Mouse (Mus musculus) heart, adult 2 months (tissue): ENCODE results near the gene Ttn.

Source experiments
- CTCF ChIP-seq: fragments of 200-600 bp; IDR thresholded peaks from 2 replicates; pipeline ENCODE4 v1.8.1; 2022; ENCODE audit warnings: antibody characterized with exemption, mild to moderate bottlenecking, moderate library complexity
- EP300 ChIP-seq: fragments of 200-500 bp; IDR thresholded peaks from 2 replicates; pipeline ENCODE4 v1.6.1; 2011; ENCODE audit warnings: low read depth, low read length, control low read depth; ENCODE audit not compliant: insufficient read depth
- POLR2A ChIP-seq: fragments of 200-500 bp; IDR thresholded peaks from 2 replicates; pipeline ENCODE4 v1.6.1; 2011; ENCODE audit warnings: mild to moderate bottlenecking, low read depth, low read length, control low read depth; ENCODE audit not compliant: insufficient read depth

- no peak for TF ChIP-seq EP300
- TF ChIP-seq CTCF, result no peak
- TF ChIP-seq POLR2A, result 0 out of 2 replicates have a peak, but pooled peaks have one; percentile 4
These were observed 16.3 kb downstream of the Ttn start for GRCm38 (mm10) chr2:76966013-76966412.
